Mouse (Mus musculus) erythroid progenitor cell, adult 5-6 weeks (primary cell): ENCODE data around the gene Rab11a. TPM values are rescaled to one million over a fixed set of nuclear protein-coding genes. Genes with fewer than 3 reads are reported as not detected.
"Not testable (repeated sequence)": the region's sequence is repeated elsewhere in the genome, so short reads cannot be mapped to it uniquely, and the experiment has no call there.

Source experiments
- ATAC-seq: replicated peaks from 2 replicates; pipeline ENCODE4 v1.8.0; 2016; ENCODE audit warnings: moderate number of reproducible peaks, mild to moderate bottlenecking, moderate TSS enrichment, inconsistent platforms; ENCODE audit not compliant: poor library complexity, low FRiP score, severe bottlenecking
- total RNA-seq, 2 experiments: library from RNA; stranded (forward) in 1 of 2; stranded (reverse) in 1 of 2; fragments of 150-400 nt in 1 of 2; fragments of 186-747, 209-891 nt in 1 of 2; gene quantifications; 2 replicates each; pipeline versions ENCODE4 v1.2.3 to v1.2.4; 2015 to 2017; ENCODE audit warnings: low replicate concordance in 2 of 2

Rab11a gene
- total RNA-seq, 2 experiments from 2014 or later = 68.2 to 143 TPM

GRCm38 (mm10) chr9:64749314-64749713, 11.8 kb upstream of the Rab11a start:
- no peak for ATAC-seq

- no peak for ATAC-seq
These were observed 10.2 kb upstream of the Rab11a start for GRCm38 (mm10) chr9:64747735-64748134.

- no peak for ATAC-seq
These were observed 4.9 kb upstream of the Rab11a start for GRCm38 (mm10) chr9:64742453-64742852.

- ATAC-seq = no peak
These were observed 1.4 kb upstream of the Rab11a start for GRCm38 (mm10) chr9:64739001-64739400.

- ATAC-seq = peak; percentile 86
These were observed 736 bp downstream of the Rab11a start for GRCm38 (mm10) chr9:64736639-64737405.

- peak; percentile 3; the same call in 1 of the 2 replicates for ATAC-seq
These were observed 1.4 kb downstream of the Rab11a start for GRCm38 (mm10) chr9:64736076-64736638.

- ATAC-seq = not testable (repeated sequence)
These were observed 2.6 kb downstream of the Rab11a start for GRCm38 (mm10) chr9:64734992-64735391.

- no peak for ATAC-seq
These were observed 3.4 kb downstream of the Rab11a start for GRCm38 (mm10) chr9:64734166-64734565.

GRCm38 (mm10) chr9:64731029-64731560, 6.5 kb downstream of the Rab11a start:
- no peak for ATAC-seq

- ATAC-seq = no peak
These were observed 11.1 kb downstream of the Rab11a start for GRCm38 (mm10) chr9:64726454-64726853.

GRCm38 (mm10) chr9:64719526-64720163, 17.9 kb downstream of the Rab11a start:
- ATAC-seq = no peak

GRCm38 (mm10) chr9:64710291-64710690, 27.3 kb downstream of the Rab11a start:
- not testable (repeated sequence) for ATAC-seq

- ATAC-seq = no peak
These were observed 33.3 kb downstream of the Rab11a start for GRCm38 (mm10) chr9:64704073-64704840.

- ATAC-seq = no peak
These were observed 34.1 kb downstream of the Rab11a start for GRCm38 (mm10) chr9:64703420-64703965.

- ATAC-seq = no peak
These were observed 34.6 kb downstream of the Rab11a start for GRCm38 (mm10) chr9:64702937-64703336.

GRCm38 (mm10) chr9:64702391-64702790, 35.2 kb downstream of the Rab11a start:
- ATAC-seq = no peak

GRCm38 (mm10) chr9:64701651-64702050, 35.9 kb downstream of the Rab11a start:
- ATAC-seq = no peak

GRCm38 (mm10) chr9:64700451-64701311, 36.9 kb downstream of the Rab11a start:
- ATAC-seq = no peak

GRCm38 (mm10) chr9:64698586-64698985, 39.0 kb downstream of the Rab11a start:
- no peak for ATAC-seq
